15 mouse cellular contexts compared by ENCODE assay signal in genomic region chr13:110735511-110735910, GRCm38 (mm10).
DNase-seq lines count a peak whose midpoint lies in the region; ATAC-seq and TF ChIP-seq lines count a peak whose summit lies in the region.
"Had no signal": no experiment of that assay in that cellular context is flagged by ENCODE, and none has a peak within 500 bp of the region (broad histone marks: within the 10 kb centered on the region; RNA-seq: fewer than 3 reads in every experiment).

No protein-coding gene starts in this region.

- 50% methylated on average over 5 of the region's 5 CpGs for WGBS in hindbrain, embryonic 14.5 days
- WGBS in hindbrain, embryonic 10.5 days: 75% methylated on average over 5 of the region's 5 CpGs
- 24% methylated on average over 5 of the region's 5 CpGs for WGBS in lung, postnatal 0 days

- no peaks in the 10 kb centered on the region for H3K4me1 ChIP-seq in hindbrain, embryonic 14.5 days (replicated peaks; ENCODE audit: control insufficient read depth, insufficient read depth, low read length)
- H3K4me1 ChIP-seq in hindbrain, embryonic 10.5 days (replicated peaks): no peaks in the 10 kb centered on the region
- no peaks in the 10 kb centered on the region for H3K4me1 ChIP-seq in lung, postnatal 0 days (ENCODE audit: insufficient read depth, low read depth, low read length)
- H3K4me1 ChIP-seq: heart, embryonic 15.5 days had no signal

- H3K9ac ChIP-seq in hindbrain, embryonic 14.5 days: no peak overlapping the region
- no peak overlapping the region for H3K9ac ChIP-seq in lung, postnatal 0 days (replicated peaks; ENCODE audit: low read depth)
- H3K9ac ChIP-seq: heart, embryonic 15.5 days; limb, embryonic 15.5 days; neural tube, embryonic 13.5 days had no signal

- TF ChIP-seq EP300 in lung, postnatal 0 days (IDR thresholded peaks at IDR 0.05): no peak

- H3K4me2 ChIP-seq in hindbrain, embryonic 14.5 days (replicated peaks): no peak overlapping the region
- no peak overlapping the region for H3K4me2 ChIP-seq in lung, postnatal 0 days (replicated peaks; ENCODE audit: low read depth, low read length)
- H3K4me2 ChIP-seq: heart, embryonic 15.5 days; limb, embryonic 15.5 days; neural tube, embryonic 13.5 days had no signal

- H3K27ac ChIP-seq in hindbrain, embryonic 14.5 days: no peak overlapping the region
- no peak overlapping the region for H3K27ac ChIP-seq in hindbrain, embryonic 10.5 days
- no peak overlapping the region for H3K27ac ChIP-seq in lung, postnatal 0 days (ENCODE audit: low read length)
- H3K27ac ChIP-seq: heart, embryonic 15.5 days; limb, embryonic 15.5 days; neural tube, embryonic 13.5 days had no signal

- peak; percentile 18 for DNase-seq in adrenal gland, postnatal 14 days
- DNase-seq in adrenal gland, adult 18-20 months (ENCODE audit: low spot score in 2 of 2): no peak
- peak; percentile 37 for DNase-seq in hindbrain, embryonic 14.5 days (ENCODE audit: low spot score)
- DNase-seq in hindbrain, embryonic 10.5 days (ENCODE audit: low spot score): no peak
- peak; percentile 48 for DNase-seq in lung, postnatal 0 days (ENCODE audit: low spot score)
- DNase-seq in lung, postnatal 25 days (ENCODE audit: low spot score): no peak
- peak; percentile 32 for DNase-seq in lung, postnatal 10 days
- no peak for DNase-seq in frontal cortex, postnatal 25 days (ENCODE audit: low spot score in 2 of 2)
- DNase-seq: adrenal gland, postnatal 25 days; cerebellum, adult 9-11 months; kidney, adult 11 months; thymus, adult 18-20 months had no signal

- TF ChIP-seq CTCF in lung, postnatal 0 days (IDR thresholded peaks at IDR 0.05): no peak

- H3K4me3 ChIP-seq in hindbrain, embryonic 14.5 days (replicated peaks; ENCODE audit: low read length): no peak overlapping the region
- no peak overlapping the region for H3K4me3 ChIP-seq in hindbrain, embryonic 10.5 days
- no peak overlapping the region for H3K4me3 ChIP-seq in lung, postnatal 0 days (ENCODE audit: low read depth, low read length)
- H3K4me3 ChIP-seq: heart, embryonic 15.5 days; limb, embryonic 15.5 days; neural tube, embryonic 13.5 days had no signal

- H3K36me3 ChIP-seq in hindbrain, embryonic 14.5 days (replicated peaks; ENCODE audit: control insufficient read depth, insufficient read depth): no peaks in the 10 kb centered on the region
- H3K36me3 ChIP-seq in hindbrain, embryonic 10.5 days: no peaks in the 10 kb centered on the region
- H3K36me3 ChIP-seq in lung, postnatal 0 days (ENCODE audit: insufficient read depth, low read length): no peaks in the 10 kb centered on the region
- H3K36me3 ChIP-seq: heart, embryonic 15.5 days; limb, embryonic 15.5 days; neural tube, embryonic 13.5 days had no signal

- no peak for ATAC-seq in hindbrain, embryonic 14.5 days (ENCODE audit: low FRiP score)
- peak; percentile 64; the same call in 1 of the 2 replicates for ATAC-seq in lung, postnatal 0 days

- no peaks in the 10 kb centered on the region for H3K27me3 ChIP-seq in hindbrain, embryonic 14.5 days (ENCODE audit: control insufficient read depth, insufficient read depth, low read length)
- no peaks in the 10 kb centered on the region for H3K27me3 ChIP-seq in hindbrain, embryonic 10.5 days (ENCODE audit: insufficient read depth, poor library complexity, severe bottlenecking)
- no peaks in the 10 kb centered on the region for H3K27me3 ChIP-seq in lung, postnatal 0 days (replicated peaks; ENCODE audit: insufficient read depth, low read length)
- H3K27me3 ChIP-seq: heart, embryonic 15.5 days; limb, embryonic 15.5 days; neural tube, embryonic 13.5 days had no signal

- H3K9me3 ChIP-seq in hindbrain, embryonic 14.5 days (ENCODE audit: control insufficient read depth, low read length): no peaks in the 10 kb centered on the region
- H3K9me3 ChIP-seq in hindbrain, embryonic 10.5 days: no peaks in the 10 kb centered on the region
- H3K9me3 ChIP-seq in lung, postnatal 0 days (ENCODE audit: low read length): no peaks in the 10 kb centered on the region
- H3K9me3 ChIP-seq: heart, embryonic 15.5 days; limb, embryonic 15.5 days; neural tube, embryonic 13.5 days had no signal

Comparison
In these comparisons a context has a peak if more than half of its experiments do, and no peak if none do; other contexts are left out.
1. DNase-seq: peak in adrenal gland, postnatal 14 days (single experiment), hindbrain, embryonic 14.5 days (single experiment), lung, postnatal 0 days (single experiment) and lung, postnatal 10 days (single experiment); none in adrenal gland, adult 18-20 months (0 of 2), hindbrain, embryonic 10.5 days (single experiment), lung, postnatal 25 days (single experiment) and frontal cortex, postnatal 25 days (0 of 2).